Mouse (Mus musculus) lung, adult 2 months (tissue): ENCODE results near the gene Otud7a. TPM values are rescaled to one million over a fixed set of nuclear protein-coding genes. Genes with fewer than 3 reads are reported as not detected.

Experiments used
- DNase-seq: peaks from one replicate; pipeline ENCODE4 v3.0.0; 2022
- H3K4me1 ChIP-seq: fragments of 200-500 bp; 2 replicates; pipeline ENCODE4 v1.6.1; 2011; ENCODE audit warnings: low read length; ENCODE audit not compliant: control insufficient read depth, insufficient read depth
- H3K4me3 ChIP-seq: fragments of 200-500 bp; replicated peaks from 2 replicates; pipeline ENCODE3; 2011; ENCODE audit warnings: low read depth, mild to moderate bottlenecking, control low read depth, low read length; ENCODE audit errors: extremely low read depth
- CTCF ChIP-seq: fragments of 200-500 bp; IDR thresholded peaks from 2 replicates; pipeline ENCODE4 v1.5.1; 2011; ENCODE audit warnings: mild to moderate bottlenecking, low read length, control low read depth; ENCODE audit not compliant: insufficient read depth
- POLR2A ChIP-seq: fragments of 200-500 bp; IDR thresholded peaks from 2 replicates; pipeline ENCODE4 v1.6.1; 2011; ENCODE audit warnings: low read depth, mild to moderate bottlenecking, control low read depth, low read length, borderline replicate concordance; ENCODE audit errors: extremely low read depth
- WGBS: fragments of 180-500 bp; shearing (Covaris S2); methylation state at CpG from one replicate; pipeline ENCODE4 v1.1.7; 2018; 5-methylcytosine and 5-hydroxymethylcytosine counted together
- polyA plus RNA-seq: library from polyadenylated mRNA; depleted of rRNA; stranded (reverse); fragments of >200 nt; gene quantifications from 2 replicates; pipeline ENCODE4 v1.2.3, GENCODE M21; 2012

The Otud7a gene
- polyA plus RNA-seq, 1 experiment = 0.12 TPM

DNA sequence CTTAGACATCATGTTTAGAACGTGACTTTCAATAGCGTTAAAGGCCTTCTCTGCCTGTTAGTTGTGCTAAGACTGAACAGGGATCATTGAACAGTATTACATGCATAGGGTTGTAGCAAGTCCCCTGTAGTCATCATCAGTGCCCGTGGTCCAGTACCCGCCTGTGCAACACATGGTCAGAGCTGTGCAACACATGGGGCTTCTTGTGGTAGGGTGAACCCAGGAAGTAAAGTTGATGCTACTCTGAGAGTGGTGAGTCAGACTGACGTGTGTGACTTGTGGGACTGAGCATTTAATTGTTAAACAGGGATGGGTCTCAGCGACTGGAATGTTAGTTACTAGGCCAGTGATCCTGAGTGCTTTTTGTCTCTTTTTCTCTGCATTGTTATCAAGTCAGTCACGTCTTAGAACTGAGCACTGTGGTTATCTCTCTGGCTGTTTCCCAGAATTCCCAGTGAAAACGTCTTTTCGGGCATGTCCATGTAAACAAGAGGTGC lies 52.5 kb downstream of the Otud7a start:
- WGBS = 63% methylated on average over 9 of the region's 9 CpGs
- no peak for DNase-seq
- H3K4me1 ChIP-seq = no peaks in the 10 kb centered on the region
- TF ChIP-seq CTCF = no peak
- TF ChIP-seq POLR2A = no peak
- H3K4me3 ChIP-seq = no peak overlapping the region

DNA sequence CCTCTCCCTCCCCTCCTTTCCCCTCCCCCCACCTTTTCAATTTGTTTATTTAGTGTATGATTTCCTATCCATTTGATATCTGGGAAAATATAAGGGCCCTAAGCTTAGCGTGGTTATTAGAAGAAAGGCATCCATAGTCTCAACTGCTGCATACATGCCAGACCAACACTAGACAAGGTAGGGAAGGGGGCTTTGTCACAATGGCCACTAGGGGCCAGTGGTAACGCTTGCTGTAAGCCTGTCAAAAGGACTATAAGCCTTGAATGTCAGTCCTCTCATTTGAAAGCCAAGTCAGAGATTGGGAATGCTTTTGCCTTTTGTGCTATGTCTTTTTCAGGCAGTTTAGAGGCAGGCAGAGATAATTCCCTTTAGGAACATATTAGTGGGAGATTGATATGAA lies 59.7 kb downstream of the Otud7a start:
- no peak overlapping the region for H3K4me3 ChIP-seq
- H3K4me1 ChIP-seq = no peaks in the 10 kb centered on the region
- DNase-seq = no peak
- WGBS = 12% methylated on average over 2 of the region's 2 CpGs
- TF ChIP-seq POLR2A = no peak

DNA sequence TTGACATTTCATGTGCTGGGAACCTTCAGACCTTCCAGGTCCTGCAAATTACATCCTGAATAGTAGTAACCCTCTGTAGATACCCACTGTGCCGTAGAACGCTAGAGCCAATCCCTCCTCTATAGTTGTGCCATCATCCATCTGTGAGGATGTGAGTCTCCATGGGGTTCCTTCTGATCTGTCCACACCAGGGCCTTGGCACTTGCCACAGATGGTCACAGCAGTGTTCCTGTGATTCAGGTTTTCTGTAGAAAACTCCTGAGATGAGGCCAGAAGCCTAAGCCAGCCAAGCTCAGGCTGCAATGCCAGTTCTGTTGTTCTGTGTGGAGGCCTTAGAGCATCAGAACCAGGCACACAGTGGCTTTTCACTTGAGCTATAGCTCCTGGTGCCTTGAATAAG lies 63.5 kb downstream of the Otud7a start:
- Histone ChIP-seq H3K4me3 (no peak overlapping the region), H3K4me1 (no peaks in the 10 kb centered on the region)
- 85% methylated on average over 2 of the region's 2 CpGs for WGBS
- no peak for TF ChIP-seq CTCF
- TF ChIP-seq POLR2A = no peak
- DNase-seq = no peak

DNA sequence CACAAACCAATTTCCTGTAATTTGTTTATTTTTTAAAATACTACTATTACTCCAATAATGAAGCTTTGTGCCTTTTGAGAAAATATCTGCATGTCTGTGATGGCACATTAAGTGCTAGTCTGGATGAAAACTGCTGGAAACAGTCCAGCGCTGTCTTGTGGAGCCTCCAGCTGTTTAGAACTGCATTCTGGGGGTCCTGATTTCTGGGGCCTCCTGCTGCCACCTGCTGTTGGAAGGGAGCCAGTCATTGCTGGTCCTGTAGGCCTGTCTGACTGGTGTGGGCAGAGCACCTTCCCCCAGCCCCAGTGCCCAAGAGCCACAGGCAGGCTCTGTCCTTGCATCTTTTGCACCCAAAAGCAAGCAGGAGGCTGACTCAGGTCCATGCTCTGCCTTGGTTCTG lies 65.3 kb downstream of the Otud7a start:
- DNase-seq = no peak
- Histone ChIP-seq H3K4me3 (no peak overlapping the region), H3K4me1 (no peaks in the 10 kb centered on the region)
- no peak for TF ChIP-seq POLR2A
- no peak for TF ChIP-seq CTCF
- WGBS = 69% methylated on average over 1 of the region's 1 CpGs

DNA sequence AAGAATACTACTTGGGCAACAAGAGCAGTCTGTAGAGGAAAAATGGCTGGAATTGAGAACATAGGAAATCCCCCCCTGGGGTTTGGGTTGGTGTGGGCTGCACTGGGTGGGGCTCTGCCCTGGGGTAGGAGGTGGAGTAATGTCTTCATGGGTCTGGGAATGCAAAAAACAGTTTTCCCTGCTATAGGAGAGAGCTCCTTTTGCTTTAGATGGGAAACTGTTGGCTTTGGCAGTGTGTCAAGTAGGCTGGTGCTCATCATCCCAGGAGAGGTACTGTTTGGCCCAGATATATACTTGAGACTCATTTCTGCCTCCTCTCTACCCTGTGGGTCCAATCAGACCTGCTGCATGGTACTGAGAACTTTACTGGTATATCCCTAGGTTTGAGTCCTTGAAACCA lies 66.9 kb downstream of the Otud7a start:
- TF ChIP-seq CTCF = no peak
- no peak for TF ChIP-seq POLR2A
- no peak for DNase-seq
- no peak overlapping the region for H3K4me3 ChIP-seq
- H3K4me1 ChIP-seq = no peaks in the 10 kb centered on the region

DNA sequence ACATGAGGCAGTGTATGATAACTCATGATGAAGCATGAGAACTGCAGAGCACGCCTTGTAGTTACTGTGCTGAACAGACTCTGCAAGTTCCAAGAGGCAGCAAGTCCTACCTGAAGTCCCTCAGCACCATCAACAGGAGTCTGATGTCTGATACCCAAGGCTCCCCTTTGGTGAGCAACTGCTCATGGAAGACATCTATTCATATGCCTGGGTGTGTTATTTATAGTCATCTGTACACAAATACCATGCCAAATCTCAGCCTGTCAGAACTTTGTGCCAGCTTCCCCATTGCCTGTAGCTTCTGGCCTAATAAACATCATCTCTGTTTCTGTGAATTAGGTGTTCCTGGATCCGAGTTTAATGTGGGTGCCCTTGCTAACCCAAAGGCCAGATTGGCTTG lies 68.0 kb downstream of the Otud7a start:
- no peaks in the 10 kb centered on the region for H3K4me1 ChIP-seq
- TF ChIP-seq POLR2A (no peak), CTCF (no peak)
- H3K4me3 ChIP-seq = no peak overlapping the region
- WGBS = 56% methylated on average over 2 of the region's 2 CpGs
- no peak for DNase-seq

DNA sequence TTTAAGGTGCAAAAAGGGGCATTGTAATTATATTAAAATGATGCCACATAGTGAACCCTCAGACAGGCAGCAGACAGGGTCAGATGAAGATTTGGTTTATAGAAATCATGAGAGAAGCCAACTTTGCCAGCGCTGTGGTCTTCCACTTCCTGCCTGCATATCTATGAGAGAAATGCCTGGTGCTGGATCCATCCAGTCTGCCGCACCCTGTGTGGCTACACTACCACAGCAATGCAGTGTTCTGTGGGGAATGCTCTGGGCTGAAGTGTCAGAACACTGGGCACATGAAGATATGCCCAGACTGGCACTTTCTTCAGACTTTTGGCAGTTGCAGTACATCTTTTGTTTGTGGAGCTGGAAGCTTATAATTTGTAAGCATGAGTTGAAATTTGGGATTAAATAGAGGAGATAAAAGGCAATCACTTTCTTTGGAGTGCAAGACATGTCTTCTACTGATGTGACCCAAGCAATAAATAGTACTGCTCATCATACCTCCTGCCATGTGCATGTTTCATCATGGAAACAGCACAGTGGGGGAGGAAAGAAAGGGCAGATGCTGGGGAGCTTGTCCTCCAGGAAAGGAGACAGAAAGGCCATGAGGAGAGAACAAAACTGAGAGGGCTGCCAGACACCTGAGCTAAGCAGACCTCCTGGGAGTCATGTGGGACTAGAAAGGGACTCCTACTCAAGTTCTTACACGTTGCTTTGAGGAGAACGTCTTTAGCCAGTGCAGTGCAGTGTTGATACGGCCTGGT lies 71.8 kb downstream of the Otud7a start:
- WGBS = 79% methylated on average over 5 of the region's 5 CpGs
- DNase-seq = no peak
- Histone ChIP-seq H3K4me1 (no peaks in the 10 kb centered on the region), H3K4me3 (no peak overlapping the region)
- TF ChIP-seq POLR2A = no peak
- no peak for TF ChIP-seq CTCF

DNA sequence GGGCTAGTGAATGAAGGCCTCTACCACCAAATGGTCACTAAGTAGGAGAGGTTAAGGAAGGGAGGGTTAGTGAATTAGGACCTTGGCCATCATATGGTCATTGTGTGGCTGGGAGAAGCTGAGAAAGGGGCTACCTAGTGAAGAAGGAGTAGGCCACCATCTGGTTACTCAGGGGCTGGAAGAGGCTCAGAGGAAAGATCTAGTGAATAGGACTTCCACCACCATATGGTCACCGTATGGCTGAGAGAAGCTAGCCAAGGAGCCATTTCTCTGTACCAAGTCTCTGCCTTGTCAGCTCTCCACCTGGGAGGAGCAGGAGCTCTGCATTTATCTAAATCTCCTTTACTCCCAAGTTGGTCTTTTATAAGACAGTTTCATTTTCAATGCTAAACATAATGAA lies 75.7 kb downstream of the Otud7a start:
- TF ChIP-seq CTCF (no peak), POLR2A (no peak)
- WGBS = 80% methylated on average over 1 of the region's 1 CpGs

DNA sequence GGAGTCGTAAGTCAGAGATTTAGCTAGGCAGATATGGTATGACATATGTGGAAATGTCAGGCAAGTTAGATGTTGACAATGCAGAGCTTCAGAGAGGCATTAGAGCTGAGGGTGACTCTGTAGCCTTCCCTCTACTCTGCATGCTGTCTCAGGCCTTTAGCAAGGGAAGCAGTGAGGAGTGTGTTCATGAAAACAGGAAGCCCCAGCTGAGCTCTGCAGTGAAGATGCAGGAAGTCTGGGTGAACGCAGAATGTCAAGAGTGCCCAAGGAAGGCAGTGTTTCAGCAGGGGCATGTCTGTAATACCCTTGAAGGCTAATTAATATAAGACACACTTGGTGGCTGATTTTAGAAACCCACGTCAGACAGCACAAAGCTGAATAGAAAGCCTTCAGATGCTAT lies 77.9 kb downstream of the Otud7a start:
- Histone ChIP-seq H3K4me3 (no peak overlapping the region), H3K4me1 (no peaks in the 10 kb centered on the region)
- 33% methylated on average over 3 of the region's 3 CpGs for WGBS
- no peak for DNase-seq
- TF ChIP-seq CTCF (no peak), POLR2A (no peak)

More for the DNA sequence above, 75.7 kb downstream of the Otud7a start:
- no peak overlapping the region for H3K4me3 ChIP-seq
- DNase-seq = no peak
- H3K4me1 ChIP-seq = no peaks in the 10 kb centered on the region

DNA sequence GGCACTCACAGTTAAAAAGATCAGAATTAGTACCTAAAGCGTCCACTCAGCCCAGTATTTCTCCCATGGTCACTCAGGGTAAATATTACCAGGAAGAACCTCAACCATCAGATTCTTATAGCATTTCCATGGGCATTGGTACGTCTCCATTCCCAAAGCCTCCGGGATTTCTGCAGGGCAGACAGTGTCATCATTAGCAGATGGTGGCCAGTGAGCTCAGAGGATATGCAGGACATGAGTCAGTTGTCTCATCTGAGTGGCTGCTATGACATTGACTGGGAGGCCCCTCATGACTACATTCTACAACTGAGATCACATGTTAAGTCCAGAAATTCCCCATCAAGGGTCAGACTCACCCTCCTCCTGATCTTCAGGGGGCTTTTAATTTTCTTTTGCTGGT lies 78.5 kb downstream of the Otud7a start:
- no peak for DNase-seq
- WGBS = 76% methylated on average over 3 of the region's 3 CpGs
- Histone ChIP-seq H3K4me3 (no peak overlapping the region), H3K4me1 (no peaks in the 10 kb centered on the region)
- TF ChIP-seq CTCF = no peak
- no peak for TF ChIP-seq POLR2A

DNA sequence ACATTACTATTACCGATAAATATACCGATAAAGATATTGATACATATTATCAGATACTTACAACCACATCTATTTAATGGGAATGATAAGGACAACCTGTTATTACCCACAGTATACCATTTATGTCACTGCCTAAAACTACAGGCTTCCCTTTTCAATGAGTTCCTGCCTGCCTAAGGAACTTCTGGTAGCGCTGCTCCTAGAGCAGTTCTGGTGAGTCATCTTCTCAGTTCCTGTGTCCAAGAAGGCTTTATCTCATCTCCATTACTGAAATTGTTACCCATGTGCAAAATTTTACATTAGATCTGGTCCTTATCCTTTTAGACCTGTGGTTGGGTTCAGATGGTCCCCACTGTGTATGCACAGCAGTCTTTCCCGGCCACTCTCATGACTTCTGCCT lies 95.7 kb downstream of the Otud7a start:
- 96% methylated on average over 4 of the region's 4 CpGs for WGBS
- TF ChIP-seq POLR2A (no peak), CTCF (no peak)
- H3K4me1 ChIP-seq = no peaks in the 10 kb centered on the region
- no peak overlapping the region for H3K4me3 ChIP-seq
- DNase-seq = no peak
